Mouse (Mus musculus) small intestine, adult 2 months (tissue): ENCODE measurements around the gene Rasgrp4.

Experiments used
- CTCF ChIP-seq: fragments of 200-500 bp; IDR thresholded peaks from 2 replicates; pipeline ENCODE4 v1.5.1; 2012; ENCODE audit warnings: low read depth, mild to moderate bottlenecking, control low read depth, inconsistent platforms, low read length, moderate library complexity, mixed read lengths; ENCODE audit not compliant: insufficient replicate concordance, insufficient read length; ENCODE audit errors: extremely low read depth
- POLR2A ChIP-seq: fragments of 200-500 bp; IDR thresholded peaks from 2 replicates; pipeline ENCODE4 v1.6.1; 2012; ENCODE audit warnings: low read depth, mild to moderate bottlenecking, control low read depth, inconsistent platforms, low read length, moderate library complexity

- no peak for TF ChIP-seq POLR2A
- no peak for TF ChIP-seq CTCF
Measured at GRCm38 (mm10) chr7:29154018-29154720, 19.5 kb downstream of the Rasgrp4 start.
